Mouse (Mus musculus): ENCODE measurements around the gene Cryba2. TPM values are rescaled to one million over a fixed set of nuclear protein-coding genes. Genes with fewer than 3 reads are reported as not detected.

The Cryba2 gene
- polyA plus RNA-seq, 1 experiment, result not detected

DNA sequence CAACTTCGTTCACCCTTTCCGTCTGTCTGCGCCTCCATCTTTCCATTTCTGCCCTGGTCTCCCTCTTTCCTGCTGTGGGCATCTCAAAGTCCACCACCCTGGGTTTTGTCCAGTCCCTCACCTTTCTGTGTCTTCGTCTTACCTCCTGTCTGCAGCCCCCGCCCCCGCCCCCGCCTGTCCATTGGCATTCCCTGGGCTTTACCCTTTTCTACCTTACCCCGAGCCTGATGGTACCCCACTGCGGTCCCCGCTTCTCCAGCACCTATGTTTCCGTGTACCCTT, 36.6 kb downstream of the Cryba2 start:
- no peaks in the 10 kb centered on the region for H3K36me3 ChIP-seq (ENCODE audit: control insufficient read depth, insufficient read depth, low read length)
- 6% methylated on average over 11 of the region's 11 CpGs for WGBS
- no peak for DNase-seq
- no peak overlapping the region for H3K27ac ChIP-seq (ENCODE audit: insufficient read depth, low read depth, low read length)
- H3K4me3 ChIP-seq (ENCODE audit: insufficient read depth, low read depth, low read length), result no peak overlapping the region
- no peak for TF ChIP-seq CTCF (conservative IDR thresholded peaks at IDR 0.05; ENCODE audit: insufficient read depth, insufficient read length, low read depth, low read length)
- TF ChIP-seq POLR2A (IDR thresholded peaks at IDR 0.05; ENCODE audit: low read depth, low read length), result no peak
- peaks cover 17% of the 10 kb centered on the region for H3K27me3 ChIP-seq (replicated peaks; ENCODE audit: control insufficient read depth, insufficient read depth, low read length)
- peaks cover 4% of the 10 kb centered on the region; the same call in 1 of the 2 replicates for H3K4me1 ChIP-seq (ENCODE audit: control insufficient read depth, insufficient read depth, low read length)

DNA sequence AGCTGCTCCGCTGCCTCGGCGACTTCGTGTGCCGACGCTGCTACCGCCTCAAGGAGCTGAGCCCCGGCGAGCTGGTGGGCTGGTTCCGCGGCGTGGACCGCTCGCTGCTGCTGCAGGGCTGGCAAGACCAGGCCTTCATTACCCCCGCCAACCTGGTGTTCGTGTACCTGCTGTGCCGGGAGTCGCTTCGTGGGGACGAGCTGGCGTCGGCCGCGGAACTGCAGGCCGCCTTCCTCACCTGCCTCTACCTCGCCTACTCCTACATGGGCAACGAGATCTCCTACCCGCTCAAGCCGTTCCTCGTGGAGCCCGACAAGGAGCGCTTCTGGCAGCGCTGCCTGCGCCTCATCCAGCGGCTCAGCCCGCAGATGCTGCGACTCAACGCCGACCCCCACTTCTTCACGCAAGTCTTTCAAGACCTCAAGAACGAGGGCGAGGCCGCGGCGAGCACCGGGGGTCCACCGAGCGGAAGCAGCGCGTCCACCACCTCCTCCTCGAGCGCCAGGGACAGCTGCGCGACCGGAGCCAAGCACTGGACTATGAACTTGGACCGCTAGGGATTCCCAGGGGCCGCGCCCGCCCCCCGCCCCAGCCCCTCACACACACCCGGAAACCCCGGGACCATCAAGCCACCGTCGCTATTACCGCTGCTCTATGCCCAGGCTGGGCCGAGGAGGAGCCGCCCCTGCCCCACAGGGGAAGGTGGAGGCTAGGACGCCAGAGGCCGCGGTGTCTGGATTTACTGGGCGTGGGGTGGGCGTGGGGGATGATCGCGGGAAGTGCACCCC, 37.1 kb downstream of the Cryba2 start:
- Histone ChIP-seq H3K36me3 (ENCODE audit: control insufficient read depth, insufficient read depth, low read length) (no peaks in the 10 kb centered on the region), H3K27me3 (replicated peaks; ENCODE audit: control insufficient read depth, insufficient read depth, low read length) (peaks cover 17% of the 10 kb centered on the region), H3K4me1 (ENCODE audit: control insufficient read depth, insufficient read depth, low read length) (peaks cover 4% of the 10 kb centered on the region; the same call in 1 of the 2 replicates), H3K27ac (ENCODE audit: insufficient read depth, low read depth, low read length) (no peak overlapping the region), H3K4me3 (ENCODE audit: insufficient read depth, low read depth, low read length) (0 out of 2 replicates have a peak overlapping the region, but pooled peaks have one; percentile 8)
- TF ChIP-seq POLR2A (IDR thresholded peaks at IDR 0.05; ENCODE audit: low read depth, low read length), result no peak
- TF ChIP-seq CTCF (conservative IDR thresholded peaks at IDR 0.05; ENCODE audit: insufficient read depth, insufficient read length, low read depth, low read length), result no peak
- no peak for DNase-seq
- WGBS, result 2% methylated on average over 70 of the region's 74 CpGs

DNA sequence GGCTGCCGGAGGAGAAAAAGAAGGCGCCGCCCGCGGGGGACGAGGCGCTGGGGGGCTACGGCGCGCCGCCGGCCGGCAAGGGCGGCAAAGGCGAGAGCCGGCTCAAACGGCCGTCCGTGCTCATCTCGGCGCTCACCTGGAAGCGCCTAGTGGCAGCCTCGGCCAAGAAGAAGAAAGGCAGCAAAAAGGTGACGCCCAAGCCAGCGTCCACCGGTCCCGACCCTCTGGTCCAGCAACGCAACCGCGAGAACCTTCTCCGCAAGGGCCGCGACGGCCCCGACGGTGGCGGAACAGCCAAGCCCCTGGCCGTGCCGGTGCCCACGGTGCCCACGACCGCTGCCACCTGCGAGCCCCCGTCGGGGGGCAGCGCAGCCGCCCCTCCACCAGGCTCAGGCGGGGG, 37.8 kb downstream of the Cryba2 start:
- no peak for TF ChIP-seq CTCF (conservative IDR thresholded peaks at IDR 0.05; ENCODE audit: insufficient read depth, insufficient read length, low read depth, low read length)
- TF ChIP-seq POLR2A (IDR thresholded peaks at IDR 0.05; ENCODE audit: low read depth, low read length), result no peak
- Histone ChIP-seq H3K36me3 (ENCODE audit: control insufficient read depth, insufficient read depth, low read length) (no peaks in the 10 kb centered on the region), H3K4me3 (ENCODE audit: insufficient read depth, low read depth, low read length) (peak overlapping the region; percentile 41), H3K4me1 (ENCODE audit: control insufficient read depth, insufficient read depth, low read length) (peaks cover 4% of the 10 kb centered on the region; the same call in 1 of the 2 replicates), H3K27ac (ENCODE audit: insufficient read depth, low read depth, low read length) (no peak overlapping the region), H3K27me3 (replicated peaks; ENCODE audit: control insufficient read depth, insufficient read depth, low read length) (peaks cover 17% of the 10 kb centered on the region)
- 1% methylated on average over 45 of the region's 48 CpGs for WGBS
- DNase-seq, result no peak

DNA sequence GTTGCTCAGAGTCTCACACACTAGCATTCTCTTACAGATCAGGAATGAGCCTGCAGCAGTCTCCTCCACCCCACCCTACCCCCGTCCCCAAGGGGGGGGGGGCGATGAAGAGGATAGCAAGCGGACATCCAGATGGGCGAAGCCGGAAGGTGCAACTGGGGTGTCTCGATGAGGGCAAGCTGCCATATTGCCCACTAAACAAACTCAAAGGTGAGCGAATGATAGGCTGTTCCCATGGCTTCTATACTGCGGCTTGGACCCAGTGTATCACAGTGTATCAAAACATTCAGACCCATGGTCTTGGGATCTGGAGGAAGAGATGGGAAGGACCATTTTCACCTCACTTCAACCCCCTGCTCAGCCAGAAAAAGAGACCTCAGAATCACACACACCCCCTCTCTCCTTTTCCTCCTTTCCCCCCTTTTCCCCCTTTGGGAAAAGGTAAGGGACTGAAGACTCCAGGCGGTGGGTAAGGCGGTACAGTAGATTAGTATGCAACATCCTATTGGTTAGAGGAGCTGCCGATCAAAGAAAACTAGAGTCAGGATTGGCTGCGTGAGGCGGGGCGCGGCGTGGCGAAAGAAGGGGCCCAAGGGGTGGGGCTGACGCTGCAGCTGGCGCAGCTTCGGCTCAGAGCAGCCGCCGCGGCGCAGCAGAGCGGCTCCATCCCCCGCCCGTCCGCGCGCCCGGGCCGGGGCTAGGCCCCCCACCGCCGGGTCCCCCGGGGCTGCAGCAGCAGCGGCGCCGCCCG, 38.5 kb downstream of the Cryba2 start, which contains the start of gene Cdk5r2:
Gene Cdk5r2, plus strand, starts transcription at position 629 of the 751 bp plus-strand sequence.
- Histone ChIP-seq H3K27ac (ENCODE audit: insufficient read depth, low read depth, low read length) (no peak within 1 kb of the TSS), H3K4me1 (ENCODE audit: control insufficient read depth, insufficient read depth, low read length) (peaks cover 4% of the 10 kb centered on the region; the same call in 1 of the 2 replicates), H3K4me3 (ENCODE audit: insufficient read depth, low read depth, low read length) (peak within 1 kb of the TSS; percentile 41), H3K36me3 (ENCODE audit: control insufficient read depth, insufficient read depth, low read length) (no peaks in the 10 kb centered on the region), H3K27me3 (replicated peaks; ENCODE audit: control insufficient read depth, insufficient read depth, low read length) (peaks cover 17% of the 10 kb centered on the region)
- 5% methylated on average over 38 of the region's 39 CpGs for WGBS
- peak; percentile 92 for DNase-seq
- no peak for TF ChIP-seq POLR2A (IDR thresholded peaks at IDR 0.05; ENCODE audit: low read depth, low read length)
- no peak for TF ChIP-seq CTCF (conservative IDR thresholded peaks at IDR 0.05; ENCODE audit: insufficient read depth, insufficient read length, low read depth, low read length)

DNA sequence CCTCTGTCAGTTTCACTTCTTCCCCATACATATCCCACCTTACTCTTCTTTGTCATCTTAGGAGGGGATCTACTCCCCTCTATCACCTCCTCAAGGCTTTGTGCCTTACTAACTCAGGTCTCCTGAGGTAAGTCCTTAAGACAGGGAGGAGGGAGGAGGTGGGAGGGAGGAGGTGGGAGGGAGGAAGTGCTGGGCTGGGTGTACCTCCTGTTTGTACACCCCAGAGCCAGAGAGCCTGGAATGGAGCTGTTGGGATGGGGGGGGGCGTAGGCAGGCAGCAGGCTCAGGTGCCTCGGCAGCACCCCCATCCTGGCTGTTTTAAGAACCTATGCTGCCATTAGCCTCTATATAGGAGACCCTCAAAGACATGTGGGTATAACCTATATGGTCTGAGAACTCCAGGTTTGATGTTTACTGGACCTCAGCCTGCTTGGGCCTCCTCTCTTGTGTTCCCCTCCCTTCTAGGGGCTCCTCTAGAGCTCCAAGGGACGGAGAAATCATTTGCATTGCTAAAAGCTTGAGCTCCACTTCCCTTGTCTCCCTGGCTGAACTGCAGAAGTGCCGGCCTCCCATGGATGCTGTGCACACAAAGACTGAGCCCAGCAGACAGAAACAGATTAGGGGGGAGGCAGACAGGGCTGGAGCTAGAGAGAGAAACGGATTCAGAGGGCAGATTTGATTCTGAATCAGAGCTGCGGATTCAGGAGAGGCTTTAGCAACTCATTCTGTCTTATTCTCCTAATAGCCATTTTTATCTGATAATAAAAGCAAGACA, 41.8 kb downstream of the Cryba2 start:
- Histone ChIP-seq H3K36me3 (ENCODE audit: control insufficient read depth, insufficient read depth, low read length) (no peaks in the 10 kb centered on the region), H3K4me3 (ENCODE audit: insufficient read depth, low read depth, low read length) (no peak overlapping the region), H3K4me1 (ENCODE audit: control insufficient read depth, insufficient read depth, low read length) (peaks cover 4% of the 10 kb centered on the region; the same call in 1 of the 2 replicates), H3K27me3 (replicated peaks; ENCODE audit: control insufficient read depth, insufficient read depth, low read length) (peaks cover 14% of the 10 kb centered on the region), H3K27ac (ENCODE audit: insufficient read depth, low read depth, low read length) (no peak overlapping the region)
- no peak for DNase-seq
- WGBS, result 26% methylated on average over 6 of the region's 6 CpGs
- TF ChIP-seq CTCF (conservative IDR thresholded peaks at IDR 0.05; ENCODE audit: insufficient read depth, insufficient read length, low read depth, low read length) (no peak), POLR2A (IDR thresholded peaks at IDR 0.05; ENCODE audit: low read depth, low read length) (no peak)

DNA sequence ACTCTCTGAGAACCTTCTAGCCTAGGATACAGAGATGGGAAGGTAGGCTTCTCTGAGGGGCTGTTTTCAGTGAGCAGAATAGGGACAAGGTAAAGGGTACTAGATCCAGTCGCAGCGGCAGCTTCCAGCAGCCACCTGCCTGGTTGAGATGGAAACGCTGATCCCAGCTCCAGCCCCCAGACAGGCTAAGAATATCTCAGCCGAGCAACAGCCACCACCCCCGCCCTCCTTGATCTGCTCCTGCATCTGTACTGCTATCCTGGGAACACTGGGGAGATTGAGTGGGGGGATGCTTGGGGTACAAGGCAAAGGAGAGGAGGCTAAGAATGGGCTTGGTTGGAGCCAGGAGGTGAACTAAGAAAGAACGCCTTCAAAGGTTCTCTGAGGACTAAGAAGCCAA, 42.7 kb downstream of the Cryba2 start:
- Histone ChIP-seq H3K27ac (ENCODE audit: insufficient read depth, low read depth, low read length) (no peak overlapping the region), H3K4me3 (ENCODE audit: insufficient read depth, low read depth, low read length) (no peak overlapping the region), H3K27me3 (replicated peaks; ENCODE audit: control insufficient read depth, insufficient read depth, low read length) (peaks cover 6% of the 10 kb centered on the region), H3K4me1 (ENCODE audit: control insufficient read depth, insufficient read depth, low read length) (no peaks in the 10 kb centered on the region), H3K36me3 (ENCODE audit: control insufficient read depth, insufficient read depth, low read length) (no peaks in the 10 kb centered on the region)
- no peak for TF ChIP-seq POLR2A (IDR thresholded peaks at IDR 0.05; ENCODE audit: low read depth, low read length)
- no peak for TF ChIP-seq CTCF (conservative IDR thresholded peaks at IDR 0.05; ENCODE audit: insufficient read depth, insufficient read length, low read depth, low read length)
- DNase-seq, result no peak
- 27% methylated on average over 6 of the region's 6 CpGs for WGBS
